In the genomic region with DNA sequence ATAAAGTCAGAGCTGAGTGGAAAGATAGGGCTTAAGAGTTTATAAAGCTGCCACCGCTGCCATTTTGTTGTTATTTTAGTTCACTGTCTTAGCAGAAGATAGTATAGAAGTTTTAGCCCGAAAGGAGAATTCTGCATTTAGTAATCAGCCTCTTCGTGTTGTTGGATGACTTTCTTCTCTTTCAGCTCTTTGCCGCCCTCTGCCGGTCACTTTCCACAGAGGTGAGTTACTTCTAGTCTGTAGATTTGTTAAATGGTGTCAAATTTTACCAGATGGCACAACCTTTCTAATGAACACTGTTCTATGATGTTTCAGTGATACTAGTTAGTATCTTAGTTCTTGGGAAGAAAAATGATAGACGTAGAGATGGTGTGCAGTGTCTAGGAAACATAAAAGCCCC, we compare ENCODE assay signal across 9 mouse cellular contexts. TPM values are rescaled to one million over a fixed set of nuclear protein-coding genes. Genes with fewer than 3 reads are reported as not detected.
A peak's percentile ranks its signal among the peaks of the same experiment; 100 is the strongest.
DNase-seq lines count a peak whose midpoint lies in the region; ATAC-seq lines count a peak whose summit lies in the region.
"Had no signal": no experiment of that assay in that cellular context is flagged by ENCODE, and none has a peak within 500 bp of the region (broad histone marks: within the 10 kb centered on the region; RNA-seq: fewer than 3 reads in every experiment).

No protein-coding gene starts in this region.

- H3K9ac ChIP-seq in neural tube, embryonic 11.5 days (ENCODE audit: low read length), result no peak overlapping the region

- no peak overlapping the region for H3K4me3 ChIP-seq in neural tube, embryonic 11.5 days (ENCODE audit: low read depth, low read length)

- ATAC-seq in granulocyte monocyte progenitor cell, adult 5-6 weeks (replicated peaks; ENCODE audit: poor library complexity, severe bottlenecking), result peak; percentile 42; the same call in 1 of the 2 replicates
- ATAC-seq in neural tube, embryonic 11.5 days (ENCODE audit: insufficient read depth, low FRiP score, low TSS enrichment), result no peak

- peak; percentile 49 for DNase-seq in right cerebral cortex, adult 18-20 months
- DNase-seq in right cerebral cortex, postnatal 36 days (ENCODE audit: low spot score in 2 of 2), result no peak
- DNase-seq in WW6 (ENCODE audit: low read depth, low spot score), result peak; percentile 48
- peak; percentile 71 to 85 for DNase-seq in cerebellum, postnatal 25 days
- DNase-seq in left cerebral cortex, postnatal 25 days (ENCODE audit: low spot score in 2 of 2), result peak; percentile 44 to 64
- DNase-seq in neural tube, embryonic 11.5 days (ENCODE audit: low spot score), result peak; percentile 76
- DNase-seq in urinary bladder, postnatal 14 days (ENCODE audit: low spot score), result peak; percentile 81

- H3K27me3 ChIP-seq in neural tube, embryonic 11.5 days (ENCODE audit: control insufficient read depth, insufficient read depth, low read length), result no peaks in the 10 kb centered on the region

- H3K36me3 ChIP-seq in neural tube, embryonic 11.5 days (ENCODE audit: control insufficient read depth, insufficient read depth, low read length), result no peaks in the 10 kb centered on the region

- intact Hi-C loops in left cerebral cortex, postnatal 25 days (cut with DNase I), result no loop called here

- H3K4me1 ChIP-seq in neural tube, embryonic 11.5 days (ENCODE audit: control insufficient read depth, insufficient read depth, low read length), result no peaks in the 10 kb centered on the region

- no peak overlapping the region for H3K27ac ChIP-seq in neural tube, embryonic 11.5 days (ENCODE audit: low read depth, low read length)

- H3K9me3 ChIP-seq in neural tube, embryonic 11.5 days (ENCODE audit: control insufficient read depth, low read length), result no peaks in the 10 kb centered on the region

- WGBS in neural tube, embryonic 11.5 days, result 27% methylated on average over 6 of the region's 6 CpGs

- H3K4me2 ChIP-seq in neural tube, embryonic 11.5 days (ENCODE audit: low read depth), result no peak overlapping the region

RNA-seq across cellular contexts. Expression of gene Cox15, which starts 7.7 kb away (rescaled TPM):
- 9.6 and 12.8 TPM in 2 replicates for total RNA-seq in granulocyte monocyte progenitor cell, adult 5-6 weeks (2014; fragmentation: Nextera tagmentation)
- 14.7 and 17.1 TPM in 2 replicates for total RNA-seq in granulocyte monocyte progenitor cell, adult 5-6 weeks (2017)
- total RNA-seq in left cerebral cortex, postnatal 25 days (2021), result 10 to 100 TPM; 14.1 to 22.3 TPM
- 8.2 and 10.5 TPM in 2 replicates for polyA plus RNA-seq in neural tube, embryonic 11.5 days (2014; fragmentation: Nextera tagmentation; extraction: Ambion mirVana)

RNA-seq across cellular contexts. Expression of gene Cutc, which starts 7.7 kb away (rescaled TPM):
- total RNA-seq in granulocyte monocyte progenitor cell, adult 5-6 weeks (2014; fragmentation: Nextera tagmentation), result 29.7 and 33.8 TPM in 2 replicates
- 22.3 and 46.1 TPM in 2 replicates for total RNA-seq in granulocyte monocyte progenitor cell, adult 5-6 weeks (2017)
- total RNA-seq in left cerebral cortex, postnatal 25 days (2021), result 1 to 10 TPM; 5.7 to 6.1 TPM
- 11.3 and 12.0 TPM in 2 replicates for polyA plus RNA-seq in neural tube, embryonic 11.5 days (2014; fragmentation: Nextera tagmentation; extraction: Ambion mirVana)

RNA-seq across cellular contexts. Expression of gene Abcc2, which starts 21.5 kb away (rescaled TPM):
- 3.2 and 7.3 TPM in 2 replicates for total RNA-seq in granulocyte monocyte progenitor cell, adult 5-6 weeks (2014; fragmentation: Nextera tagmentation)
- 5.3 and 6.7 TPM in 2 replicates for total RNA-seq in granulocyte monocyte progenitor cell, adult 5-6 weeks (2017)
- under 1 TPM; 0.07 to 0.09 TPM for total RNA-seq in left cerebral cortex, postnatal 25 days (2021)
- polyA plus RNA-seq in neural tube, embryonic 11.5 days (2014; fragmentation: Nextera tagmentation; extraction: Ambion mirVana), result 0.16 TPM in 1 of 2 replicates, not detected in the other
- total RNA-seq: hematopoietic stem cell, adult 5-6 weeks had no signal

Comparison
In these comparisons a context has a peak if more than half of its experiments do, and no peak if none do; other contexts are left out.
1. DNase-seq: peak in right cerebral cortex, adult 18-20 months (single experiment), WW6 (single experiment), cerebellum, postnatal 25 days (2 of 2), left cerebral cortex, postnatal 25 days (2 of 2), neural tube, embryonic 11.5 days (single experiment) and urinary bladder, postnatal 14 days (single experiment); none in right cerebral cortex, postnatal 36 days (0 of 2).